Mouse (Mus musculus): ENCODE results near the gene Gm10643.

GRCm38 (mm10) chr8:84076849-84077248, 11.9 kb upstream of the Gm10643 start:
- TF ChIP-seq EP300 (IDR thresholded peaks at IDR 0.05) (no peak), CTCF (IDR thresholded peaks at IDR 0.05) (no peak)

Measured in lung, postnatal 0 days (tissue).